Mouse (Mus musculus): ENCODE data around the gene Atp5mpl. TPM values are rescaled to one million over a fixed set of nuclear protein-coding genes. Genes with fewer than 3 reads are reported as not detected.
"Not testable (repeated sequence)": the region's sequence is repeated elsewhere in the genome, so short reads cannot be mapped to it uniquely, and the experiment has no call there.

Gene Atp5mpl
- polyA plus RNA-seq, 2 experiments = 139 to 642 TPM

DNA sequence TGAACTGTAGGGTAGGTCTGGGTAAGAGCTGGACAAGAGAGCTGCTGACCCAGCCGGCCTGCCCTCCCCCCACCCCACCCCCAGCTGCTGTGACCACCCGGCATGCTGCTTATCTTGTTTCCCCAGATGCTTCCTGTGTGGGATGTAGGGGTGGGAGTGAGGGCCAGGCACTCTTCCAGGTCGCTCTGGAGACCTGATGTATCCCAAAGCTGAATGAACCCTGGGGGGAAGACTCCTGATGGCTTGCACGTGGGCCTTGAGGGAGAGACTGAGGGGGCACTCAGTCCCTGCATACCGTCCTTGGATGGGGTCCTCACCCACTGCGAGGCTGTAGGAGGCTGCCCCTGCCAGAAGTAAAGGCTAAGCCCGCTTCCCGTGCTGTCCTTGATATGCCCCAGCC lies 21.7 kb downstream of the Atp5mpl start:
- Histone ChIP-seq H3K27ac (peak overlapping the region; percentile 84), H3K9ac (replicated peaks) (no peak overlapping the region; the same call in 1 of the 2 replicates), H3K9me3 (ENCODE audit: control insufficient read depth, low read length) (no peaks in the 10 kb centered on the region), H3K4me2 (ENCODE audit: low read depth) (peak overlapping the region; percentile 55), H3K27me3 (ENCODE audit: control insufficient read depth, insufficient read depth, low read length) (no peaks in the 10 kb centered on the region; the same call in 1 of the 2 replicates), H3K36me3 (replicated peaks; ENCODE audit: control insufficient read depth, insufficient read depth, low read depth) (no peaks in the 10 kb centered on the region), H3K4me3 (ENCODE audit: insufficient read depth in 1 of 2, low read depth in 2 of 2, low read length in 2 of 2) (no peak overlapping the region), H3K4me1 (replicated peaks; ENCODE audit: control insufficient read depth in 2 of 2, insufficient read depth in 2 of 2, low read length in 1 of 2) (peaks cover 17 to 28% of the 10 kb centered on the region in 2 experiments)
- no peak for TF ChIP-seq CTCF (IDR thresholded peaks at IDR 0.05; ENCODE audit: low read depth)
- no peak for TF ChIP-seq EP300 (IDR thresholded peaks at IDR 0.05; ENCODE audit: low read depth)
- DNase-seq (ENCODE audit: low read depth in 3 of 3, low spot score in 3 of 3) (peak in 2 of 3 experiments; percentile 27 to 43), ATAC-seq (ENCODE audit: insufficient read depth) (peak; percentile 32)
- WGBS (ENCODE audit: insufficient replicate concordance) = 9% methylated on average over 8 of the region's 8 CpGs

DNA sequence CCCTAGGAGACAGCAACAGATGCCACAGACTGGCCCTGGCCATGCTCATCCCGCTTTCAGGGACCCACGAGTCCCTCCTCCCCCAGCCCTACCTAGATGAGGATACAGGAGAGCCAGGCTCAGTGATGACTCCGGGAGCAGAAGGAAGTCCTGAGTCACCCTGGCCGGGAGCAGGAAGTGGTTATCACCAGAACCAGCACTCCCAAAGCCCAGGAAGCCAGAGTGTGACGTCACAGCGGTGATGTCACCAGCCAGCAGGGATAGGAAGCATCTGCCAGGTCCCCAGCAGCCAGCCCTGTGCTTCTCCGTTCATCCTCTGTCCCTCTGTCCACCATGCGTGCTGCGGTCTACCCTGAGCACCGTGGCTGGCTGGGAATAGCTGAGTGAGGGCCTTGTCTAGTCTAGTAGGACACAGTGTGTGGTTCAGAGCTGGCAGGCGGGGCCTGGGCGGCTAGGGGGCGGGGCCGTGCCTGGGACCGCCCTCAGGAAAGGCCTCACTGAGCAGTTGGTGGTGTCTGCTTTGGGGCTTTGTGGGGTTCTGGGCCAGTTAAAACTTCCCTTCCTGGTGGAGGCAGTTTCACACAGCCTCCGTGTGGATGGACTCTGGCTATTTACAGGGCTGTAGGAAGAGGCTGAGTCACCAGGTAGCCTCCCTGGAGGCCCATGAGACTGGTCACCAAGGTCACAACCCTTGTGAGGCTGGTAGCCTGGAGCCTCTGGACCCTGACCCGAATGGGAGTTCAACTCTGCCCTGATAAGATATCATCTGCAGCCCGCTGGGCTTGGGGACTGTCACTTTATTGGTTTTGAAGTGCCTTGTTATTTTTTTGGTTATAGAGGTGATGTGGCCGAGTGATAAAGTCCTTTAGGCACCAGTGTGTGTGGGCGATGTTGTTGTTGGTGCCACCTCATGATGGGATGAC lies 22.5 kb downstream of the Atp5mpl start:
- H3K27me3 ChIP-seq (ENCODE audit: control insufficient read depth, insufficient read depth, low read length); H3K9me3 ChIP-seq (ENCODE audit: control insufficient read depth, low read length); DNase-seq (ENCODE audit: low read depth in 3 of 3, low spot score in 3 of 3); H3K36me3 ChIP-seq (replicated peaks; ENCODE audit: control insufficient read depth, insufficient read depth, low read depth): not testable (repeated sequence)
- peak overlapping the region; percentile 58 for H3K4me2 ChIP-seq (ENCODE audit: low read depth)
- peaks cover 17 to 28% of the 10 kb centered on the region in 2 experiments for H3K4me1 ChIP-seq (replicated peaks; ENCODE audit: control insufficient read depth in 2 of 2, insufficient read depth in 2 of 2, low read length in 1 of 2)
- ATAC-seq (ENCODE audit: insufficient read depth) = peak; percentile 78
- peak overlapping the region; percentile 54 for H3K9ac ChIP-seq (replicated peaks)
- H3K4me3 ChIP-seq (ENCODE audit: insufficient read depth in 1 of 2, low read depth in 2 of 2, low read length in 2 of 2) = peak overlapping the region; percentile 38 to 53
- H3K27ac ChIP-seq = peak overlapping the region; percentile 84
- 6% methylated on average over 14 of the region's 20 CpGs for WGBS (ENCODE audit: insufficient replicate concordance)

DNA sequence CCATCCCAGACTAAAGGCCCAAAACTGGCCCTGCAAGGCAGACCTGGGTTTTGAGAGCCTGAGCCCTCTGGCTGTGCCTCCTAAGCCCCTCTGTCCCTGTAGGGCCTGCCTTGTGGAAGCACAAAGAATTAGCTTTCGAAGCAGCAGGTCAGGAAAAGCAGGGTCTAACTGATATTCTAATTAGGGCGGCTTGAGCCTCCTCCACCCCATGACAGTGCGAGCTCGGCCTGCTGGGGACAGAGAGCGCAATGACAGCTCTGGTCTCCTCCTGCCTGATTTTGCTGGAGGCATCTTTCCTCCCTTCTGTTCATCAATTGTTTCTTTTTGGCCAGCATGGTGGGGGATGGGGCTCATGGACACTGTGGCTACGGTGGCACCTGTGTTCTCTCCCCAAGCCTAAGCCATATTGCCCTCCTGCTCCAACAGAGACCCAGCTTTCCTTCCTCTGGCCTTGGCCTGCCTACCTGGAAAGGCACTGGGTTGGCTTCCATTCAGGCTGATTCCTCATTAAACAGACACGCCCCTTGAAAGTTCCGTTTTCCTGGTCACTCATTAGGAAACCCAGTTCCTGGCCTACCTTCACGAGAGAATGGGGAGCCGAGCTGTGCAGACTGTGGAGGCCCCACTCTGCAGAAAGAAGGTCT lies 23.2 kb downstream of the Atp5mpl start:
- Histone ChIP-seq H3K9me3 (ENCODE audit: control insufficient read depth, low read length) (no peaks in the 10 kb centered on the region), H3K4me3 (ENCODE audit: insufficient read depth in 1 of 2, low read depth in 2 of 2, low read length in 2 of 2) (peak overlapping the region; percentile 38 to 53), H3K27ac (peak overlapping the region; percentile 38), H3K4me1 (replicated peaks; ENCODE audit: control insufficient read depth in 2 of 2, insufficient read depth in 2 of 2, low read length in 1 of 2) (peaks cover 20 to 32% of the 10 kb centered on the region in 2 experiments), H3K27me3 (ENCODE audit: control insufficient read depth, insufficient read depth, low read length) (no peaks in the 10 kb centered on the region), H3K9ac (replicated peaks) (peak overlapping the region; percentile 54), H3K36me3 (replicated peaks; ENCODE audit: control insufficient read depth, insufficient read depth, low read depth) (no peaks in the 10 kb centered on the region), H3K4me2 (ENCODE audit: low read depth) (peak overlapping the region; percentile 58)
- 9% methylated on average over 10 of the region's 10 CpGs for WGBS (ENCODE audit: insufficient replicate concordance)
- TF ChIP-seq EP300 (IDR thresholded peaks at IDR 0.05; ENCODE audit: low read depth) = no peak
- no peak for TF ChIP-seq CTCF (IDR thresholded peaks at IDR 0.05; ENCODE audit: low read depth)
- no peak for DNase-seq (ENCODE audit: low read depth in 3 of 3, low spot score in 3 of 3)
- ATAC-seq (ENCODE audit: insufficient read depth) = peak; percentile 19; the same call in 1 of the 2 replicates

DNA sequence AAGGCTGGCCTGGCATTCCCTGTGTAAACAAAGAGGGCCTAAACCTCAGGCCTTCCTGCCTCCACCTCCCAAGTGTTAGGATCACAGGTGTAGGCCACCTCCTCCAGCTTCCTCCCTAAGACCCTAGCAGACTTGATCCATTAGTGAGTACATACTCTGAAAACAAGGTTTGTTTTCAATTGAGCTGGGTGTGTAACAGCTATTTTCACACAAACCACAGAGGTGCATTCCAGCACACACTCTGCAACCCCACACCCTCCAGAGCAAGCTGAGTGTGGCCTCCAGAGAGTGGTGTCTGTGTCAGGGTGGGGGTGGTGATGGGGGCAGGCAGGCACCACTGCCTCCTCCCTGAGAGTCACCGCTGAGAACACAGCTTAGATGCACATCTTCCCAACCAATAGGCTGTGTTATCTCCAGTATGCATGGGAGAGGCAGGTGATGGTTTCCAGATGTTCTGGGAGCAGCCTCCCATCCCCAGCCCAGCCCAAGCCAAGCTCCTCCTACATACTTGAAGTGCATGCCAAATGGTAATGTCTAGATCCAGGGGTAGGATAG lies 28.1 kb downstream of the Atp5mpl start:
- no peak for DNase-seq (ENCODE audit: low read depth in 3 of 3, low spot score in 3 of 3)
- ATAC-seq (ENCODE audit: insufficient read depth) = no peak
- no peak overlapping the region for H3K27ac ChIP-seq
- H3K4me1 ChIP-seq (replicated peaks; ENCODE audit: control insufficient read depth in 2 of 2, insufficient read depth in 2 of 2, low read length in 1 of 2) = peaks cover 9 to 21% of the 10 kb centered on the region in 2 experiments
- no peak overlapping the region for H3K4me3 ChIP-seq (ENCODE audit: insufficient read depth in 1 of 2, low read depth in 2 of 2, low read length in 2 of 2)
- no peaks in the 10 kb centered on the region for H3K27me3 ChIP-seq (ENCODE audit: control insufficient read depth, insufficient read depth, low read length)
- no peak overlapping the region for H3K4me2 ChIP-seq (ENCODE audit: low read depth)
- TF ChIP-seq CTCF (IDR thresholded peaks at IDR 0.05; ENCODE audit: low read depth) = no peak
- TF ChIP-seq EP300 (IDR thresholded peaks at IDR 0.05; ENCODE audit: low read depth) = no peak
- 14% methylated on average over 1 of the region's 1 CpGs for WGBS (ENCODE audit: insufficient replicate concordance)
- H3K9me3 ChIP-seq (ENCODE audit: control insufficient read depth, low read length) = no peaks in the 10 kb centered on the region
- H3K36me3 ChIP-seq (replicated peaks; ENCODE audit: control insufficient read depth, insufficient read depth, low read depth) = no peaks in the 10 kb centered on the region
- H3K9ac ChIP-seq (replicated peaks) = no peak overlapping the region; the same call in 1 of the 2 replicates
